Mouse (Mus musculus) intestine, embryonic 16.5 days (tissue): ENCODE measurements around the gene Sox5. TPM values are rescaled to one million over a fixed set of nuclear protein-coding genes. Genes with fewer than 3 reads are reported as not detected.

Source experiments
- ATAC-seq: fragments of 200-750 bp; cut with Nextera tagmentation; 2 replicates; pipeline ENCODE4 v1.8.0; 2017; ENCODE audit warnings: moderate TSS enrichment, moderate library complexity
- H3K27ac ChIP-seq: fragments of 300-500 bp; sonication (generic); 2 replicates; pipeline ENCODE4 v1.5.1; 2014; ENCODE audit warnings: mild to moderate bottlenecking, low read length
- H3K27me3 ChIP-seq: fragments of 300-500 bp; sonication (generic); replicated peaks from 2 replicates; pipeline ENCODE4 v1.6.1; 2014; ENCODE audit warnings: low read length, control low read depth, mixed read lengths; ENCODE audit not compliant: control insufficient read depth, insufficient read depth
- H3K36me3 ChIP-seq: fragments of 300-500 bp; sonication (generic); 2 replicates; pipeline ENCODE4 v1.6.1; 2014; ENCODE audit warnings: low read length, control low read depth; ENCODE audit not compliant: control insufficient read depth, insufficient read depth
- H3K4me1 ChIP-seq: fragments of 300-500 bp; sonication (generic); 2 replicates; pipeline ENCODE4 v1.6.1; 2014; ENCODE audit warnings: low read length, control low read depth, mixed read lengths; ENCODE audit not compliant: control insufficient read depth, insufficient read depth
- H3K4me2 ChIP-seq: fragments of 300-500 bp; sonication (generic); 2 replicates; pipeline ENCODE4 v1.6.1; 2014; ENCODE audit warnings: low read depth, low read length, control low read depth
- H3K4me3 ChIP-seq: fragments of 300-500 bp; sonication (generic); 2 replicates; pipeline ENCODE4 v1.5.1; 2014; ENCODE audit warnings: mild to moderate bottlenecking, low read length
- H3K9ac ChIP-seq: fragments of 300-500 bp; sonication (generic); 2 replicates; pipeline ENCODE4 v1.6.1; 2014; ENCODE audit warnings: low read depth, low read length
- H3K9me3 ChIP-seq: fragments of 300-500 bp; sonication (generic); 2 replicates; pipeline ENCODE4 v1.6.1; 2016; ENCODE audit warnings: low read length, control low read depth; ENCODE audit not compliant: control insufficient read depth
- WGBS: fragments of 180-500 bp; shearing (Covaris S2); extraction: QIAGEN DNeasy Blood & Tissue Kit; methylation state at CpG from one replicate; pipeline ENCODE4 v1.1.7; 2014; 5-methylcytosine and 5-hydroxymethylcytosine counted together
- polyA plus RNA-seq: library from polyadenylated mRNA; unstranded; fragments of >200 nt; fragmentation: Nextera tagmentation; extraction: Ambion mirVana; gene quantifications from 2 replicates; pipeline ENCODE4 v1.2.1, GENCODE M21; 2015

Sox5 gene
- polyA plus RNA-seq, 1 experiment from 2014 or later: 14.3 TPM

GRCm38 (mm10) chr6:144010285-144010684 is 771.5 kb downstream of the Sox5 start:
- no peaks in the 10 kb centered on the region for H3K27me3 ChIP-seq
- no peak overlapping the region for H3K9ac ChIP-seq
- H3K4me2 ChIP-seq: no peak overlapping the region
- ATAC-seq: no peak
- H3K9me3 ChIP-seq: no peaks in the 10 kb centered on the region
- H3K36me3 ChIP-seq: no peaks in the 10 kb centered on the region
- H3K4me3 ChIP-seq: no peak overlapping the region
- H3K27ac ChIP-seq: no peak overlapping the region
- no peaks in the 10 kb centered on the region for H3K4me1 ChIP-seq

GRCm38 (mm10) chr6:144005132-144005531 is 776.6 kb downstream of the Sox5 start:
- WGBS: 90% methylated on average over 6 of the region's 6 CpGs

DNA sequence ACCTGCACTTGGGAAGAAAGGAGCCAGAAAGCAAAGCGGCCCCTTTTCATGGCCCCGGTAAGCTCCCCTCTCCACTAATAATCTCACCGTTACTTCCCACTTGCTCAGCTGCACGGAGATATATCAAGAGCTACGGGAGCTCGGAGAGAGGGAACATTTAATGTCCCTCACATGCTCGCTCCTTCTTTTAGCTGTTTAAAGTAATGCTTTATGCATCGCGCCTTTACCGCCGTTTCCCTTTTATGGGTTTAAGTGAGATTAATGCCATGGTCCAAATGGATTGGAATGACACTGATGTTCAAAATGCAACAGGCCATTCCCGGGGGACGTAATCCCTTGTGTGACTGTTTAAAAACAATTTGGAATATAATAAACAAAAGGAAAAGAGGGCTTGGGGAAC is 783.6 kb downstream of the Sox5 start:
- WGBS: 67% methylated on average over 13 of the region's 13 CpGs
- H3K4me3 ChIP-seq: no peak overlapping the region

More at GRCm38 (mm10) chr6:144005132-144005531, 776.6 kb downstream of the Sox5 start:
- Histone ChIP-seq H3K4me1 (no peaks in the 10 kb centered on the region), H3K27ac (no peak overlapping the region), H3K9ac (no peak overlapping the region), H3K9me3 (no peaks in the 10 kb centered on the region), H3K36me3 (no peaks in the 10 kb centered on the region), H3K27me3 (no peaks in the 10 kb centered on the region), H3K4me3 (no peak overlapping the region), H3K4me2 (no peak overlapping the region)
- no peak for ATAC-seq

GRCm38 (mm10) chr6:143997616-143998015 is 784.2 kb downstream of the Sox5 start:
- Histone ChIP-seq H3K27me3 (no peaks in the 10 kb centered on the region), H3K4me1 (no peaks in the 10 kb centered on the region), H3K9ac (no peak overlapping the region), H3K4me2 (no peak overlapping the region), H3K9me3 (no peaks in the 10 kb centered on the region), H3K27ac (no peak overlapping the region), H3K36me3 (no peaks in the 10 kb centered on the region), H3K4me3 (no peak overlapping the region)
- 75% methylated on average over 11 of the region's 11 CpGs for WGBS
- ATAC-seq: no peak

More for the DNA sequence above, 783.6 kb downstream of the Sox5 start:
- no peak overlapping the region for H3K9ac ChIP-seq
- no peak for ATAC-seq
- H3K9me3 ChIP-seq: no peaks in the 10 kb centered on the region
- H3K4me2 ChIP-seq: no peak overlapping the region
- no peaks in the 10 kb centered on the region for H3K36me3 ChIP-seq
- H3K4me1 ChIP-seq: no peaks in the 10 kb centered on the region
- H3K27ac ChIP-seq: no peak overlapping the region
- no peaks in the 10 kb centered on the region for H3K27me3 ChIP-seq

DNA sequence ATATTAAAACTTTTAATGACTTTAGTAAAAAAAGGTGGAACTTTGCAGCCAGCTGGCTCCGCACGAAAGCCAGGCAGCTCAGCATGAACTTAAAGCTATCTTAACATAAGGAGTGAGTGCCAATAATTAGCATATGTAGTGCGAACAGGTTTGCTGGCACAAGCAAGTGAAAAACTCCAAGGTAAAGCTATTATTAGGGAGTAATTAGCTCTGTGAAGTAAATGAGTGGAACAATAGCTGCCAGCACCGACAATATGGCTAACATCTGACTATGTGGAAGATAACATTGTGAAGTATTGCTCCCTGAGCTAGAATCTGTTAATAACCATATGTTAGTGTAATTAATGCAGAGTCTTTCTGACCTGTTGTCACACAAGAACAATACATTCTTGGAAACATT is 786.7 kb downstream of the Sox5 start:
- H3K27me3 ChIP-seq: no peaks in the 10 kb centered on the region
- H3K9me3 ChIP-seq: no peaks in the 10 kb centered on the region
- no peak for ATAC-seq
- no peak overlapping the region for H3K4me2 ChIP-seq
- no peak overlapping the region for H3K9ac ChIP-seq
- H3K4me1 ChIP-seq: no peaks in the 10 kb centered on the region
- H3K36me3 ChIP-seq: no peaks in the 10 kb centered on the region
- no peak overlapping the region for H3K4me3 ChIP-seq
- WGBS: 73% methylated on average over 4 of the region's 4 CpGs
- H3K27ac ChIP-seq: no peak overlapping the region

DNA sequence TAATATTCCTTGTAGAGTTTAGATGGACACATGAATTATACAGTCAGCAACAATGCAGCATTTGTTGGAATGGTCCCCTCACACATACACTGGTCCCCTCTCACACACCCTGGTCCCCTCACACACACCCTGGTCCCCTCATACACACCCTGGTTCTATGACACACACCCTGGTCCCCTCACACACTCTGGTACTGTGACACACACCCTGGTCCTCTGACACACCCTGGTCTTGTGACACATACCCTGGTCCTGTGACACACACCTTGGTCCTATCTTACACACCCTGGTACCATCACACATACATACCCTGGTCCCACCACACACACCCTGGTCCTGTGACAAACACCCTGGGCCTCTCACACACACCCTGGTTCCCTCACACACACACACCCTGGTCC is 794.2 kb downstream of the Sox5 start:
- Histone ChIP-seq H3K4me2 (no peak overlapping the region), H3K4me1 (no peaks in the 10 kb centered on the region), H3K9me3 (no peaks in the 10 kb centered on the region), H3K36me3 (no peaks in the 10 kb centered on the region), H3K9ac (no peak overlapping the region), H3K27ac (no peak overlapping the region), H3K27me3 (no peaks in the 10 kb centered on the region), H3K4me3 (no peak overlapping the region)
- ATAC-seq: no peak

DNA sequence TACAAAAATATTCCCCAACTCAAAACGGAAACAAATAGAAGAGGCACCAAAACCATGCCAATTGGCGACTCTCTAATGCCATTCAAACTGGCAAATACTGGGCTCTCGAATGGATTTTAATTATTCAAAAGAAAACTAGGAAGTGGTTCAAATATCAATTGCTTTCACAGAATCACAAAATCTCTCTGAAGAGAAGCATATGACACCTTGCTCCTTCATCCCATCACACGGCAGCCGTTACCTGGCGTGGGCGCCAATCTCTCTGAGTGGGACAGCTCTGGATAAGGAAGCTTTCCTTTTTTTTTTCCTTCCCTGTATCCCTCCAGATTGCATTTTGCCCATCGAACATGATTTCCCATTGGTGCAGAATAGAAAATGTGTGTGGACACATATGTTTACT is 801.6 kb downstream of the Sox5 start:
- Histone ChIP-seq H3K4me3 (no peak overlapping the region), H3K27me3 (no peaks in the 10 kb centered on the region), H3K36me3 (no peaks in the 10 kb centered on the region), H3K9ac (no peak overlapping the region), H3K4me1 (no peaks in the 10 kb centered on the region), H3K4me2 (no peak overlapping the region), H3K27ac (no peak overlapping the region), H3K9me3 (no peaks in the 10 kb centered on the region)
- no peak for ATAC-seq
- WGBS: 91% methylated on average over 8 of the region's 8 CpGs

GRCm38 (mm10) chr6:143967724-143968400 is 813.9 kb downstream of the Sox5 start:
- ATAC-seq: no peak
- no peak overlapping the region for H3K27ac ChIP-seq
- H3K4me2 ChIP-seq: no peak overlapping the region
- no peaks in the 10 kb centered on the region for H3K4me1 ChIP-seq
- H3K27me3 ChIP-seq: no peaks in the 10 kb centered on the region
- H3K36me3 ChIP-seq: no peaks in the 10 kb centered on the region
- no peaks in the 10 kb centered on the region for H3K9me3 ChIP-seq
- H3K9ac ChIP-seq: no peak overlapping the region
- WGBS: 77% methylated on average over 9 of the region's 9 CpGs
- H3K4me3 ChIP-seq: no peak overlapping the region

- no peaks in the 10 kb centered on the region for H3K36me3 ChIP-seq
- no peak for ATAC-seq
- 93% methylated on average over 11 of the region's 11 CpGs for WGBS
- no peaks in the 10 kb centered on the region for H3K9me3 ChIP-seq
- no peak overlapping the region for H3K4me2 ChIP-seq
- H3K27me3 ChIP-seq: no peaks in the 10 kb centered on the region
- no peak overlapping the region for H3K27ac ChIP-seq
- H3K9ac ChIP-seq: no peak overlapping the region
- H3K4me1 ChIP-seq: no peaks in the 10 kb centered on the region
- H3K4me3 ChIP-seq: no peak overlapping the region
Measured at GRCm38 (mm10) chr6:143960487-143960886, 821.3 kb downstream of the Sox5 start.

GRCm38 (mm10) chr6:143960081-143960480 is 821.7 kb downstream of the Sox5 start:
- H3K4me1 ChIP-seq: no peaks in the 10 kb centered on the region
- 87% methylated on average over 8 of the region's 8 CpGs for WGBS
- H3K9ac ChIP-seq: no peak overlapping the region
- H3K4me3 ChIP-seq: no peak overlapping the region
- no peak overlapping the region for H3K4me2 ChIP-seq
- no peaks in the 10 kb centered on the region for H3K9me3 ChIP-seq
- H3K36me3 ChIP-seq: no peaks in the 10 kb centered on the region
- ATAC-seq: no peak
- H3K27me3 ChIP-seq: no peaks in the 10 kb centered on the region
- no peak overlapping the region for H3K27ac ChIP-seq
